Mouse (Mus musculus): Measurements from ENCODE around the gene Elk3.

DNA sequence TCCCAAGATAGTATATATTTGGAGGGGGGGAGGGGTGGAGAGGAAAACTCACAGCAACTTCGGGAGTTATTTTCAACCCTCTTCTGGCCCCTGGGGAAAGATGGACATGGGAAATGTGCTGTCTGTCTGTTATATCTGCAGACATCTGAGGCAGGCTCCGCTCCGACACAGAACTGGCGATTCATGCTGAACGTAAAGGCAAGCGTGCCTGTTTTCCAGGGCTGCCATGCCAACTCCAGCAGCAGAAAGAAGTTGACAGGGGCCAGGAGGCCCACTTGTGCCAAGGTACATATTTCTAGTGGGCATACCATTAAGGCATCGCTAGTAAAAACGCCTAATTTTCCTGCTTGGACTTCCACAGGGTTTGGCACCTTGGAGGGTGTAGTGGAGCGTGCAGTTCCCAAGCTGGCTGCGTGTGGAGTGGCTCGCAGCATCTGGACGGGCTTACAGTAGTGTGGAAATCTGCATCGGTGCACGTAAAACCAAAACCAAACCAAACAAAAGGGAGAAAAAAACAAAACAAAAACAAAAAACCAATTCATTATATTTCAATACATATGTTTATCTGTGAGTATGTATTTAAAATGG is 37.1 kb upstream of the Elk3 start:
- TF ChIP-seq CTCF (IDR thresholded peaks at IDR 0.05; ENCODE audit: extremely low read depth, insufficient read depth, insufficient read length, insufficient replicate concordance): no peak
- TF ChIP-seq POLR2A (IDR thresholded peaks at IDR 0.05; ENCODE audit: low read depth, low read length): no peak
